Mouse (Mus musculus) c-Kit-positive CD71-positive TER-119-positive erythroid progenitor cells, embryonic 14.5 days (primary cell): ENCODE measurements at regions not wholly inside any gene's neighbourhood (a gene's known extent, or its start where the extent isn't known, plus 50 kb on each side); places are given as distances from the start of the nearest gene placed in this dataset.

Experiments used
- DNase-seq: peaks from one replicate; pipeline ENCODE4 v3.0.0-alpha.2; 2013; ENCODE audit warnings: low spot score

- peak; percentile 0 for DNase-seq
These were observed 341.8 kb upstream of the Mms22l start for GRCm38 (mm10) chr4:24154418-24154817.

- no peak for DNase-seq
These were observed 322.5 kb upstream of the Mms22l start for GRCm38 (mm10) chr4:24173750-24174149.

- DNase-seq: no peak
These were observed 282.8 kb upstream of the Mms22l start for GRCm38 (mm10) chr4:24213262-24214036.

DNA sequence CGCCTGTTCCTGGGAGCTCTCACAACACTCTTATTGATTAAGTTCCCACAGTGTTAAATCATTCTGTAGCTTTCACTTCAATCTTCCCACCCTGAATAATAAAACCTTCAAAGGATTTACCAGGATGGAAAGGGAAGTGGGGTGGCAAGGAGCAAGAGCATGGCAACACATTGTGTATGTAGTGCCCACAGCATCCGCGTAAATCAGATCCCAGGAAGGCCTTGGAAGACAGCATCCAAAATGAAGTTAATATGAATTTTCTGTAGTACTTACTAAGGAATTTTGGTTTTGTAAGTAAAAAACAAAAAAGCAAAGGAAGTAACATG is 282.3 kb upstream of the Mms22l start:
- DNase-seq: no peak

- DNase-seq: no peak
These were observed 277.8 kb upstream of the Mms22l start for GRCm38 (mm10) chr4:24218383-24218934.

- DNase-seq: no peak
These were observed 277.2 kb upstream of the Mms22l start for GRCm38 (mm10) chr4:24219074-24219497.

GRCm38 (mm10) chr4:24219583-24219982 is 276.7 kb upstream of the Mms22l start:
- DNase-seq: no peak

GRCm38 (mm10) chr4:24245124-24245523 is 251.1 kb upstream of the Mms22l start:
- no peak for DNase-seq

DNA sequence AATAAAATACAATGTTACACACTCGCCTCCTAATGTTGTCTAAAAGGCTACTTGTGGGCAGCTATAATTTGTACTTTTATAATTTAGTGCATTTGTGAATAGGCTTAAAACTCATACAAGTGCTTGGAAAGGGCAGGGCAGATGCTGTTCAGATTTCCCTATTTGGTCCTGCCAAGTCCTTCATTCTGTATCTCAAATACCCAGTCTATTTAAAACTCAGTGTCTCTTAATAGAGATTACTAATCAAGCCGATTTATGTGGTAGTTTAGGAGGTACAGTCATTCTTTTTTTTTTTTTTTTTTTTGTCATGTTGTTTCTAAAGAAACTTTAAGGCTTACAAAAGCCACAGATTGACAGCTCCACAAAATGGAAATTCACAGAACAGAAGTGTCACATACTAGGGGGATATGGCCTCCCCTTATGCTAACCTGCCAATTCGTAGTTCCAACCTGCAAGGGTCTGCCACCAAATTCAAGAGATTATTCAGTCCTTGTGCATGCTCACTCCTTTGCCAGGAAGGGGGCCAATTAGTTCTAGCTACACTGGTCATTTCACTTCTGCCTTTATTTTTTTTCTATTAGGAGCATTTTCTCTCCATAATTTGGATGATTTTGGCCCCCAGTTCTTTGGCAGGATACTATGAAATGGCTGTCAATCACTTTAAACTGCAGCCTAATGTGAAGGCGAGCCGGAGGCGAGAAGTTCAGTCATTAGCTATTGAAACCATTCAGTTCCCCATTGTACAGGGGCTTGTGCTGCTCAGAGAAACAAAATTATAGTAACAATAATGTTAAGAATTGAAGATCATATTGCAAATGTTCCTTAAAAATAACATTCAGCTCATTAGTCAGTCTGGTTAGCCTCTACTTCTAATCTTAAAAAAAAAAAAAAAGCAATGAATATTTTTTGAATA is 247.9 kb upstream of the Mms22l start:
- DNase-seq: no peak

- DNase-seq: peak; percentile 1
These were observed 246.8 kb upstream of the Mms22l start for GRCm38 (mm10) chr4:24249243-24249970.

DNA sequence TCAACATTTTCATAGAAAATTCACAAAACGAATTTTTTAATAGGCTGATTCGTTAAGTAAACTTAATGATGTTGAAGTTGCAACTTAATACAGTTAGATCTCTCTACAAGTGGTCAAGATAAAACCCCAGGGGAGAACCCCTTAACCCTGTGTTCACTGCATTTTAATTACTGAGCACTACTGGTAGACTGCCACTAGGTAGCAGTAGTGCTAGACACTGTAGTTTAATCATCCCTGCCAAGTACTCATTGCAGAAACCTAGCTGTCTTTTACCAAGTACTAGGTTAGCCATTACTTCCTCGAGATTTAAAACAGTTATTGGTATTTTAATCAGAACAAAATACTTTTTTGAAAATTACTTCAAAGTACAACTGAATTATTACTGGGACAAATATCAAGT is 218.1 kb upstream of the Mms22l start:
- no peak for DNase-seq
